Mouse (Mus musculus): ENCODE results near the gene Gm21992. TPM values are rescaled to one million over a fixed set of nuclear protein-coding genes. Genes with fewer than 3 reads are reported as not detected.

Gene Gm21992
- total RNA-seq, 1 experiment = 40.0 TPM

GRCm38 (mm10) chr19:4737866-4738265 is 73.5 kb downstream of the Gm21992 start:
- TF ChIP-seq ZC3H11A (IDR thresholded peaks at IDR 0.05; ENCODE audit: borderline replicate concordance, low read depth, low read length) (no peak), ZNF384 (IDR thresholded peaks at IDR 0.05; ENCODE audit: low read depth, low read length) (no peak)
- H3K9me3 ChIP-seq (ENCODE audit: control insufficient read depth, insufficient read depth, low read depth, low read length) = no peaks in the 10 kb centered on the region
- H3K4me1 ChIP-seq (ENCODE audit: control insufficient read depth in 2 of 2, insufficient read depth in 2 of 2, low read length in 2 of 2, poor library complexity in 1 of 2) = peaks cover 0 to 3% of the 10 kb centered on the region in 2 experiments; a peak in 1 of 4 replicates
- H3K36me3 ChIP-seq (ENCODE audit: control insufficient read depth, insufficient read depth, low read length, poor library complexity, severe bottlenecking) = peaks cover 14% of the 10 kb centered on the region; the same call in 1 of the 2 replicates
- H3K9ac ChIP-seq (ENCODE audit: insufficient read depth, low read depth, low read length, poor library complexity, severe bottlenecking) = peak overlapping the region; percentile 64
- DNase-seq (ENCODE audit: low read depth, low spot score) = no peak
- peak overlapping the region; percentile 46 to 52 for H3K4me3 ChIP-seq (ENCODE audit: insufficient read depth in 1 of 2, low read depth in 1 of 2, low read length in 2 of 2, poor library complexity in 1 of 2, severe bottlenecking in 1 of 2)
- no peak overlapping the region for H3K27ac ChIP-seq (ENCODE audit: insufficient read depth, low read depth, low read length, poor library complexity, severe bottlenecking)
- in situ Hi-C loops (cut with MboI; ENCODE audit: low sequenced_read_pairs in 2 of 2, unreplicated experiment in 2 of 2) = loop anchor here in 1 of 2 experiments (25.0 kb wide), 1 partner anchor 101 kb away; the partner anchor contains the start of gene Rce1

- peaks cover 16% of the 10 kb centered on the region; the same call in 1 of the 2 replicates for H3K36me3 ChIP-seq (ENCODE audit: control insufficient read depth, insufficient read depth, low read length, poor library complexity, severe bottlenecking)
- no peaks in the 10 kb centered on the region for H3K4me1 ChIP-seq (ENCODE audit: control insufficient read depth in 2 of 2, insufficient read depth in 2 of 2, low read length in 2 of 2, poor library complexity in 1 of 2)
- DNase-seq (ENCODE audit: low read depth, low spot score) = no peak
- H3K27ac ChIP-seq (ENCODE audit: insufficient read depth, low read depth, low read length, poor library complexity, severe bottlenecking) = no peak overlapping the region
- in situ Hi-C loops (cut with MboI; ENCODE audit: low sequenced_read_pairs in 2 of 2, unreplicated experiment in 2 of 2) = loop anchor here in 1 of 2 experiments (25.0 kb wide), 1 partner anchor 96 kb away; the partner anchor contains the start of gene Rce1
- TF ChIP-seq ZNF384 (IDR thresholded peaks at IDR 0.05; ENCODE audit: low read depth, low read length) (no peak), MAFK (IDR thresholded peaks at IDR 0.05; ENCODE audit: insufficient read depth, low read depth, low read length) (no peak), HCFC1 (IDR thresholded peaks at IDR 0.05; ENCODE audit: borderline replicate concordance, insufficient read depth, low read length) (no peak), CHD2 (IDR thresholded peaks at IDR 0.05; ENCODE audit: low read depth, low read length) (no peak), ZC3H11A (IDR thresholded peaks at IDR 0.05; ENCODE audit: borderline replicate concordance, low read depth, low read length) (no peak)
- no peak overlapping the region for H3K9ac ChIP-seq (ENCODE audit: insufficient read depth, low read depth, low read length, poor library complexity, severe bottlenecking)
- no peak overlapping the region for H3K4me3 ChIP-seq (ENCODE audit: insufficient read depth in 1 of 2, low read depth in 1 of 2, low read length in 2 of 2, poor library complexity in 1 of 2, severe bottlenecking in 1 of 2)
- no peaks in the 10 kb centered on the region for H3K9me3 ChIP-seq (ENCODE audit: control insufficient read depth, insufficient read depth, low read depth, low read length)
Observed at GRCm38 (mm10) chr19:4733052-4733451, 78.4 kb downstream of the Gm21992 start.

- in situ Hi-C loops (cut with MboI; ENCODE audit: low sequenced_read_pairs in 2 of 2, unreplicated experiment in 2 of 2) = loop anchor here in 1 of 2 experiments (25.0 kb wide), 1 partner anchor 92 kb away; the partner anchor contains the start of gene Rce1
- 0 out of 4 replicates have a peak, but pooled peaks cover 0 to under 1% of the 10 kb centered on the region in 2 experiments for H3K4me1 ChIP-seq (ENCODE audit: control insufficient read depth in 2 of 2, insufficient read depth in 2 of 2, low read length in 2 of 2, poor library complexity in 1 of 2)
- TF ChIP-seq CHD2 (IDR thresholded peaks at IDR 0.05; ENCODE audit: low read depth, low read length) = no peak
- no peak for TF ChIP-seq MAFK (IDR thresholded peaks at IDR 0.05; ENCODE audit: insufficient read depth, low read depth, low read length)
- no peak for TF ChIP-seq ZC3H11A (IDR thresholded peaks at IDR 0.05; ENCODE audit: borderline replicate concordance, low read depth, low read length)
- no peak for TF ChIP-seq ZNF384 (IDR thresholded peaks at IDR 0.05; ENCODE audit: low read depth, low read length)
- no peak for TF ChIP-seq HCFC1 (IDR thresholded peaks at IDR 0.05; ENCODE audit: borderline replicate concordance, insufficient read depth, low read length)
Observed at GRCm38 (mm10) chr19:4729186-4729585, 82.2 kb downstream of the Gm21992 start.

GRCm38 (mm10) chr19:4720671-4721244 is 90.7 kb downstream of the Gm21992 start:
- Histone ChIP-seq H3K27ac (ENCODE audit: insufficient read depth, low read depth, low read length, poor library complexity, severe bottlenecking) (no peak overlapping the region), H3K9ac (ENCODE audit: insufficient read depth, low read depth, low read length, poor library complexity, severe bottlenecking) (peak overlapping the region; percentile 41), H3K4me3 (ENCODE audit: insufficient read depth in 1 of 2, low read depth in 1 of 2, low read length in 2 of 2, poor library complexity in 1 of 2, severe bottlenecking in 1 of 2) (peak overlapping the region; percentile 43 to 53), H3K9me3 (ENCODE audit: control insufficient read depth, insufficient read depth, low read depth, low read length) (no peaks in the 10 kb centered on the region), H3K4me1 (ENCODE audit: control insufficient read depth in 2 of 2, insufficient read depth in 2 of 2, low read length in 2 of 2, poor library complexity in 1 of 2) (peaks cover 2 to 40% of the 10 kb centered on the region in 2 experiments; a peak in 3 of 4 replicates), H3K36me3 (ENCODE audit: control insufficient read depth, insufficient read depth, low read length, poor library complexity, severe bottlenecking) (no peaks in the 10 kb centered on the region)
- TF ChIP-seq HCFC1 (IDR thresholded peaks at IDR 0.05; ENCODE audit: borderline replicate concordance, insufficient read depth, low read length) = no peak
- no peak for TF ChIP-seq ZC3H11A (IDR thresholded peaks at IDR 0.05; ENCODE audit: borderline replicate concordance, low read depth, low read length)
- TF ChIP-seq MAFK (IDR thresholded peaks at IDR 0.05; ENCODE audit: insufficient read depth, low read depth, low read length) = no peak
- TF ChIP-seq ZNF384 (IDR thresholded peaks at IDR 0.05; ENCODE audit: low read depth, low read length) = no peak
- TF ChIP-seq CHD2 (IDR thresholded peaks at IDR 0.05; ENCODE audit: low read depth, low read length) = no peak
- in situ Hi-C loops (cut with MboI; ENCODE audit: low sequenced_read_pairs in 2 of 2, unreplicated experiment in 2 of 2) = no loop called here
- DNase-seq (ENCODE audit: low read depth, low spot score) = no peak

More at GRCm38 (mm10) chr19:4729186-4729585, 82.2 kb downstream of the Gm21992 start:
- H3K9me3 ChIP-seq (ENCODE audit: control insufficient read depth, insufficient read depth, low read depth, low read length) = no peaks in the 10 kb centered on the region
- no peak for DNase-seq (ENCODE audit: low read depth, low spot score)
- H3K36me3 ChIP-seq (ENCODE audit: control insufficient read depth, insufficient read depth, low read length, poor library complexity, severe bottlenecking) = peaks cover 12% of the 10 kb centered on the region; the same call in 1 of the 2 replicates
- H3K9ac ChIP-seq (ENCODE audit: insufficient read depth, low read depth, low read length, poor library complexity, severe bottlenecking) = no peak overlapping the region
- H3K27ac ChIP-seq (ENCODE audit: insufficient read depth, low read depth, low read length, poor library complexity, severe bottlenecking) = no peak overlapping the region
- no peak overlapping the region for H3K4me3 ChIP-seq (ENCODE audit: insufficient read depth in 1 of 2, low read depth in 1 of 2, low read length in 2 of 2, poor library complexity in 1 of 2, severe bottlenecking in 1 of 2)
